Mouse (Mus musculus) liver, embryonic 13.5 days (tissue): Measurements from ENCODE around the gene Ap2s1. TPM values are rescaled to one million over a fixed set of nuclear protein-coding genes. Genes with fewer than 3 reads are reported as not detected.
"Not testable (repeated sequence)": the region's sequence is repeated elsewhere in the genome, so short reads cannot be mapped to it uniquely, and the experiment has no call there.

ENCODE experiments used
- ATAC-seq: fragments of 200-750 bp; cut with Nextera tagmentation; 2 replicates; pipeline ENCODE4 v1.8.0; 2017; ENCODE audit warnings: low read depth, mild to moderate bottlenecking, moderate number of reproducible peaks, moderate library complexity
- DNase-seq: peaks from one replicate; pipeline ENCODE4 v3.0.0; 2022
- H3K27ac ChIP-seq: fragments of 300-500 bp; sonication (generic); 2 replicates; pipeline ENCODE4 v1.5.1; 2015; ENCODE audit warnings: moderate library complexity, mild to moderate bottlenecking, inconsistent platforms
- H3K27me3 ChIP-seq: fragments of 300-500 bp; sonication (generic); 2 replicates; pipeline ENCODE4 v1.6.1; 2015; ENCODE audit warnings: mild to moderate bottlenecking, inconsistent platforms
- H3K36me3 ChIP-seq: fragments of 300-500 bp; sonication (generic); 2 replicates; pipeline ENCODE4 v1.6.1; 2015; ENCODE audit warnings: mild to moderate bottlenecking, inconsistent platforms
- H3K4me1 ChIP-seq: fragments of 300-500 bp; sonication (generic); replicated peaks from 2 replicates; pipeline ENCODE4 v1.6.1; 2015; ENCODE audit warnings: inconsistent platforms
- H3K4me2 ChIP-seq: fragments of 300-500 bp; sonication (generic); 2 replicates; pipeline ENCODE4 v1.6.1; 2015; ENCODE audit warnings: inconsistent platforms, mild to moderate bottlenecking, moderate library complexity
- H3K4me3 ChIP-seq: fragments of 300-500 bp; sonication (generic); replicated peaks from 2 replicates; pipeline ENCODE4 v1.5.1; 2015; ENCODE audit warnings: mild to moderate bottlenecking, inconsistent platforms
- H3K9ac ChIP-seq: fragments of 300-500 bp; sonication (generic); 2 replicates; pipeline ENCODE4 v1.6.1; 2015; ENCODE audit warnings: mild to moderate bottlenecking, inconsistent platforms
- H3K9me3 ChIP-seq: fragments of 300-500 bp; sonication (generic); replicated peaks from 2 replicates; pipeline ENCODE4 v1.6.1; 2016; ENCODE audit warnings: inconsistent platforms
- WGBS: fragments of 180-500 bp; shearing (Covaris S2); methylation state at CpG from one replicate; pipeline ENCODE4 v1.1.7; 2015; ENCODE audit not compliant: insufficient replicate concordance; 5-methylcytosine and 5-hydroxymethylcytosine counted together
- polyA plus RNA-seq: library from polyadenylated mRNA; unstranded; fragments of >200 nt; fragmentation: Nextera tagmentation; extraction: Ambion mirVana; gene quantifications from 2 replicates; pipeline ENCODE4 v1.2.1, GENCODE M21; 2015

The Ap2s1 gene
- polyA plus RNA-seq, result 195 and 202 TPM in 2 replicates

DNA sequence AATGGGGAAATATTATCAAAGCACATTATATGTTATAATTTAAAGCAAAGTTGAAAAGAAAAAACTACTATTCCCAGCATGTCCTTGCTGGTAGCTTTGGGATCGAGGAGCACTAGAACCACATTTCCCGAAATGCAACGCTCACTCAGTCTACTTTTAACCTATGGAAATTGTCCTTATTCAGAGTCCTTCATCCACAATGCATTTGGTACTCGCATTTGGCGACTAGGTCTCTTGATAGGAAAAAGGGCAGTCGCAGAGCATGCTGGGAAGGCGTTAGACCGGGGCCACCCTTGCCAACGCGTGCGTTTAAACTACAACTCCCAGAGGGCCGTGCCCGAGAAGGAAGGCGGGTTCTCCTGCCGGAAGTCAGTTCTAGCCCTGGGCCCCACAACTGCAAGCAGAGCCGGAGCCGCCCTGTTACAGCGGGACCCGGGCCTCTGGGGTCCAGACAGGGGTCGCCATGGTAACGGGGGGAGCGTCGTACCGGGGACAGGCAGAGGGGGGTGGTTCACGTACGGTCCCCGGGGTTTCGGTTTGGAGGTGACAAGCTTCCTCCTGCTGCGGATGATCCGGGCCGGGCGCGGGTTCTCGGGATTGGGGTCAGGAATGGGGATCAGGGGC lies at the start of gene Ap2s1:
Gene Ap2s1, plus strand, starts transcription at position 338 of the 624 bp plus-strand sequence.
- H3K4me1 ChIP-seq, result peaks cover 27% of the 10 kb centered on the region
- ATAC-seq (peak; percentile 99), DNase-seq (peak; percentile 95)
- peak within 1 kb of the TSS; percentile 91 for H3K4me3 ChIP-seq
- H3K9me3 ChIP-seq, result no peaks in the 10 kb centered on the region
- peak within 1 kb of the TSS; percentile 95 for H3K9ac ChIP-seq
- no peaks in the 10 kb centered on the region for H3K27me3 ChIP-seq
- H3K36me3 ChIP-seq, result peaks cover 14% of the 10 kb centered on the region
- WGBS, result under 1% methylated on average over 34 of the region's 34 CpGs
- H3K4me2 ChIP-seq, result peak within 1 kb of the TSS; percentile 89
- peak within 1 kb of the TSS; percentile 78 for H3K27ac ChIP-seq

- WGBS, result 44% methylated on average over 5 of the region's 5 CpGs
- DNase-seq, result no peak
- no peak overlapping the region for H3K9ac ChIP-seq
- H3K9me3 ChIP-seq, result no peaks in the 10 kb centered on the region
- H3K4me2 ChIP-seq, result no peak overlapping the region
- no peaks in the 10 kb centered on the region for H3K36me3 ChIP-seq
- H3K27ac ChIP-seq, result no peak overlapping the region
- ATAC-seq, result no peak
- H3K4me3 ChIP-seq, result no peak overlapping the region
- no peaks in the 10 kb centered on the region for H3K27me3 ChIP-seq
- no peaks in the 10 kb centered on the region for H3K4me1 ChIP-seq
Measured at GRCm38 (mm10) chr7:16689196-16689595, 49.0 kb upstream of the Ap2s1 start.

DNA sequence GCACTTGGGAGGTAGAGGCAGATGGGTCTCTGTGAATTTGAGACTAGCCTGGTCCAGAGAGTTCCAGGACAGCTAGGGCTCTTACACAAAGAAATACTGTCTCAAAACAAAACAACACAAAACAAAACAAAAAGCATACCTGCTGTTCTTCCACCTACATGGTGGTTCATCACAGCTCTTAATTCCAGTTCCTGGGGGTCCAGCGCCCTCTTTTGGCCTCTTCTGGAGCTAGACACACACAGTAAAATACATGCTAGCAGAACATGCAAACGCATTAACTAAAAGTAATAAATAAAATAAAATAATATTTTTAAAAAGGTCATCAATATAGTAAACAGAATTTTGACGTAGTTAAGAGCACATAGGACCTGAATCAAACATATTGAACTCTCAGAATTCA lies 43.2 kb upstream of the Ap2s1 start:
- no peaks in the 10 kb centered on the region for H3K9me3 ChIP-seq
- H3K4me1 ChIP-seq, result no peaks in the 10 kb centered on the region
- H3K4me3 ChIP-seq, result no peak overlapping the region
- no peak overlapping the region for H3K4me2 ChIP-seq
- no peaks in the 10 kb centered on the region for H3K36me3 ChIP-seq
- no peaks in the 10 kb centered on the region for H3K27me3 ChIP-seq
- ATAC-seq (no peak), DNase-seq (no peak)
- H3K9ac ChIP-seq, result no peak overlapping the region
- WGBS, result 28% methylated on average over 3 of the region's 3 CpGs
- H3K27ac ChIP-seq, result no peak overlapping the region

DNA sequence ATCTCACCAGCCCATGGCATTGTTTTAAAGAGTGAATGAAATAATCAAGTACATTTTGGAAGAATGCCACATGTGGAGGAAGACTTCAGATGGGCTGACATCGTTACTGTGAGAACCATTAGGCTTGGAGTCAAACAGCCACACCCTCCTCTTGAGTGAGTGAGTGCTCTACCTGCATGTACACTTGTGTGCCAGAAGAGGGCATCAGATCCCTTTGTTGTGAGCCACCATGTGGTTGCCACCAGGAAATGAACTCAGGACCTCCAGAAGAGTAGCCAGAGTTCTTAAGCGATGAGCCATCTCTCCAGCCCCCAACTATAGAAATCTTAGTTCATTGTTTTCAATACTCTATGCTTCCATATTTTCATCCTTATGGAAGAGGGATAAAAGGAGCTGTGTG lies 39.2 kb upstream of the Ap2s1 start:
- WGBS, result 25% methylated on average over 2 of the region's 2 CpGs
- Histone ChIP-seq H3K9ac (no peak overlapping the region), H3K4me1 (no peaks in the 10 kb centered on the region), H3K36me3 (no peaks in the 10 kb centered on the region), H3K27me3 (no peaks in the 10 kb centered on the region), H3K4me2 (no peak overlapping the region), H3K27ac (no peak overlapping the region), H3K4me3 (no peak overlapping the region), H3K9me3 (no peaks in the 10 kb centered on the region)
- ATAC-seq (no peak), DNase-seq (no peak)

DNA sequence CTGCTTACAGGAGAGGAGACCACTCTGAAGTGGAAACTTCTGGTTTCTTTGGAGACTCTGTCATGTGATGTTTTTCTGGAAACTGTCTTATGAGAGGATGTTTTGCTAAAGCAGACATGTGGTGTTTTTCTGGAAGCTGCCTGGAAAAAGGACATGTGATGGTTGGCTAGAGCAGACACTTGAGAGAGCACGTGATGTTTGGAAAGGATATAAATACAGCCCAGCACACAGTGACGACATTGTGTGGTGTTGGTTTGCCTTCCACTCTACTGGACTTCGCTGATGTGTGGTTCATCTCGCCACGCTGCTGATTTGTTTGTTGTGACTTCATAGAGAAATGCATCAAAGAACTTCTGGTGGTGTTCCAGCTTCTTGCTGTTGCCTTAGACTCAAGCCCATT lies 37.6 kb upstream of the Ap2s1 start:
- no peaks in the 10 kb centered on the region for H3K9me3 ChIP-seq
- H3K36me3 ChIP-seq, result no peaks in the 10 kb centered on the region
- H3K9ac ChIP-seq, result no peak overlapping the region
- WGBS, result 65% methylated on average over 5 of the region's 5 CpGs
- DNase-seq (no peak), ATAC-seq (no peak)
- H3K27ac ChIP-seq, result no peak overlapping the region
- H3K4me3 ChIP-seq, result no peak overlapping the region
- H3K4me1 ChIP-seq, result no peaks in the 10 kb centered on the region
- no peaks in the 10 kb centered on the region for H3K27me3 ChIP-seq
- H3K4me2 ChIP-seq, result no peak overlapping the region

DNA sequence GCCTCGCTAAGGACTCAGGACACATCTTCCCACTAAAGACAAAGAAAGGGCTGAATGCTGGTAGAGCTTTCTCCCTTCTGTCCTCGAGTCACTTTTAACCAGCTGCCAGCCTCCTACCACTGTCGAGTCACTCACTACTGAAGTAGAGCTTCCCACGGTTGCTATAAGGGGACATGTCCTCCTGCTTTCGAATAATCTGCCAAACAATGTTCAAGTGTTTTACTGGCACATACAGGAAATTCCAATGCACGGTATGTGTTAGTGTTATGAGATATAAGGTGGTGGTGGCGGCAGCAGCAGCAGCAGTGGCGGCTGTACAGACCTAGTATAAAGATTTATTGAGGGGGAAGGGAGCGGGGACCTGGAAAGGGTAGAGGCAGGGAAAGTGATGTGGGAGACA lies 31.8 kb upstream of the Ap2s1 start:
- 30% methylated on average over 9 of the region's 9 CpGs for WGBS

DNA sequence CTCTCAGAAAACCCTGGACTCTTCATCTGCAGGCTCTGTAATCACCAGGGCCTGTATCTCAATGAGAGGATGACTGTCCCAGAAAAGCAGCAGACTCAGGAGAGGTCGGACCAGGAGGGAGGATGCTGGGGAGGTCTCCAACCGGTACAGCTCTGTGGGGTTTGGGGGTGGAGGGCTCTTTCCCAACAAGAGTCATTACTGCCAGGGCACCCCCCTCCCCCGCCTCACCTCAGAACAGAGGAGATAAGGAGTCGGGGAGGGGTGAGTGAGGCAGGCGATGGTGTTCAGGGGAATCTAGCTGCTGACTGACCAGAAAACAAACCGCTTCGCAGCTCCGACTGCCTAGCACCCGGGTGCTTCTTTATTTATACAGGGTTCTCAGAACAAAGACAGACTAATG lies 30.0 kb upstream of the Ap2s1 start:
- DNase-seq (no peak), ATAC-seq (no peak)
- Histone ChIP-seq H3K9me3 (no peaks in the 10 kb centered on the region), H3K9ac (no peak overlapping the region), H3K4me3 (no peak overlapping the region), H3K27me3 (peaks cover 10% of the 10 kb centered on the region), H3K27ac (no peak overlapping the region), H3K4me1 (no peaks in the 10 kb centered on the region), H3K36me3 (no peaks in the 10 kb centered on the region), H3K4me2 (no peak overlapping the region)
- WGBS, result 14% methylated on average over 9 of the region's 9 CpGs

More for the DNA sequence above, 31.8 kb upstream of the Ap2s1 start:
- DNase-seq, result no peak
- Histone ChIP-seq H3K4me3 (no peak overlapping the region), H3K9ac (no peak overlapping the region), H3K27ac (no peak overlapping the region), H3K4me1 (no peaks in the 10 kb centered on the region), H3K27me3 (peaks cover 10% of the 10 kb centered on the region), H3K4me2 (no peak overlapping the region), H3K9me3 (no peaks in the 10 kb centered on the region), H3K36me3 (no peaks in the 10 kb centered on the region)
- ATAC-seq, result no peak

- 50% methylated on average over 5 of the region's 5 CpGs for WGBS
- no peak for ATAC-seq
Measured at GRCm38 (mm10) chr7:16710604-16711003, 27.6 kb upstream of the Ap2s1 start.

GRCm38 (mm10) chr7:16712633-16713415 lies 25.4 kb upstream of the Ap2s1 start:
- ATAC-seq (no peak), DNase-seq (no peak)
- Histone ChIP-seq H3K36me3 (no peaks in the 10 kb centered on the region), H3K4me1 (no peaks in the 10 kb centered on the region), H3K9me3 (no peaks in the 10 kb centered on the region), H3K9ac (no peak overlapping the region), H3K27ac (no peak overlapping the region), H3K4me3 (no peak overlapping the region), H3K27me3 (0 out of 2 replicates have a peak, but pooled peaks cover 4% of the 10 kb centered on the region), H3K4me2 (no peak overlapping the region)
- 65% methylated on average over 13 of the region's 13 CpGs for WGBS

More at GRCm38 (mm10) chr7:16710604-16711003, 27.6 kb upstream of the Ap2s1 start:
- Histone ChIP-seq H3K4me2 (no peak overlapping the region), H3K9ac (no peak overlapping the region), H3K4me3 (no peak overlapping the region), H3K36me3 (no peaks in the 10 kb centered on the region), H3K4me1 (no peaks in the 10 kb centered on the region), H3K27me3 (peaks cover 10% of the 10 kb centered on the region), H3K9me3 (no peaks in the 10 kb centered on the region), H3K27ac (no peak overlapping the region)
- DNase-seq, result no peak

DNA sequence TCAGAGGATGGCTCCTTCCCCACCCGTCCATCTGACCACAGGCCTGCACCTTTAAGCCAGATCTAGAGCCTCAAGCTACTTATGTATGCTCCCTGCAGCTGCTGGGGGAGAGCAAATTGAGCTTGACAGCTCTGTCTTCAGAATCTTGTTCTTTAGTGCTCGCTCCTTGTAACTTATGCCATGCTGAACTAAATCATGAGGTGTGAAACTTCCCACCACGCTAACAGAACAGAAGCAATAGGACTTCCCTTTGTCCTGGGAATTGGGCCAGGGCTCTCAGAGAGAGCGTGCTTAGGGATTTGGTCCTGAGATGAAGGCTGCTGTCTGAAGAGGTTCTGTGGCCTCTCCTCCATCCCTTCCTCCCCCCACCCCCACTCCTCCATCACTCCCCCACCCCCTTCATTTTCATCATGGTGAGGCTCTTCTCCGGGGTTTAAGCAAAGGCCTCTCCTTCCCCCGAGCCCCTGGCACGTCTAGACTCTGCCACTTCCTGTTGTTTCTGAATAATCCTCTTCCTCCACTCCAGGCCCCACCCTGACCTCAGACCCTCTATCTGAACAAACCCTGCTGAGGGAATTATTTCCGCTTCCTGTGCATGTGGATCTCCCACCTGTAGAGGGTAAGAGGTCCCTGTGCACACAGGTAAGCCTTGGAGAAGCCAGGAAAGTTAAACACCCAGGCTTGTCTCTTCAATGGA lies 21.6 kb upstream of the Ap2s1 start:
- H3K27me3 ChIP-seq, DNase-seq, H3K27ac ChIP-seq, H3K4me1 ChIP-seq, ATAC-seq, H3K9me3 ChIP-seq, H3K4me2 ChIP-seq, H3K9ac ChIP-seq, H3K36me3 ChIP-seq, H3K4me3 ChIP-seq: not testable (repeated sequence)
- whole genome bisulfite sequencing, result 26% methylated on average over 8 of the region's 8 CpGs

GRCm38 (mm10) chr7:16721629-16722028 lies 16.6 kb upstream of the Ap2s1 start, which contains the start of gene Ceacam9:
Gene Ceacam9 (plus strand): TSS chr7:16721929.
- Histone ChIP-seq H3K4me1 (no peaks in the 10 kb centered on the region), H3K27me3 (0 out of 2 replicates have a peak, but pooled peaks cover 9% of the 10 kb centered on the region), H3K9ac (no peak within 1 kb of the TSS), H3K4me2 (no peak within 1 kb of the TSS), H3K36me3 (no peaks in the 10 kb centered on the region), H3K9me3 (no peaks in the 10 kb centered on the region), H3K27ac (no peak within 1 kb of the TSS), H3K4me3 (no peak within 1 kb of the TSS)
- 64% methylated on average over 2 of the region's 2 CpGs for WGBS
- ATAC-seq (no peak), DNase-seq (no peak)
